Mouse (Mus musculus) E14TG2a.4 (cell line): ENCODE data around the gene Xk.

ENCODE experiments used
- CTCF ChIP-seq: conservative IDR thresholded peaks from 2 replicates; pipeline ENCODE4 v1.5.1; 2014; ENCODE audit warnings: low read length
- NANOG ChIP-seq: IDR thresholded peaks from 2 replicates; pipeline ENCODE4 v1.6.1; 2014; ENCODE audit warnings: borderline replicate concordance, low read length, mixed read lengths
- POU5F1 ChIP-seq: IDR thresholded peaks from 2 replicates; pipeline ENCODE4 v1.6.1; 2014; ENCODE audit warnings: low read length, borderline replicate concordance

DNA sequence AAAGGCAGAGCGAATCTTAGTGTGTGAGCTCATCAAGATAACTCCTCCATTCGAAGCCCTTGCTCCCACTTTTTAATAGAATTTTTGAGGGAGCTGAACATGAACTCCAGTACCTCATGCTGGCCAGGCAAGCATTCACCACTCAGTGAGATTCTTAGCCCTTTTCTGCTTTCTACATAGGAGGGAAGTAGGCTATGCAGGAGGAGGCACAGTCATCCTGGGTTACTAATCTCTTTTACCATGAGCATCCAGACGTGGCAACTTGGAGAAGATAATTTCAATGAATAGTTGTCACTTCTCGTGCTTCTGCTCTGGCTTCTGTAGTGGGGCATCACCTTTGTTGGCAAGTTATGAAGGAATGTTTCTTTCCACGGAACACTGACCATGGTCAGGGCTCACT is 15.8 kb upstream of the Xk start, which contains the start of gene Gm14862:
- TF ChIP-seq CTCF (no peak), NANOG (no peak), POU5F1 (no peak)
